Mouse (Mus musculus) small intestine, adult 2 months (tissue): Measurements from ENCODE around the gene Fdxacb1.

ENCODE experiments used
- CTCF ChIP-seq: fragments of 200-500 bp; IDR thresholded peaks from 2 replicates; pipeline ENCODE4 v1.5.1; 2012; ENCODE audit warnings: low read depth, mild to moderate bottlenecking, control low read depth, inconsistent platforms, low read length, moderate library complexity, mixed read lengths; ENCODE audit not compliant: insufficient replicate concordance, insufficient read length; ENCODE audit errors: extremely low read depth
- POLR2A ChIP-seq: fragments of 200-500 bp; IDR thresholded peaks from 2 replicates; pipeline ENCODE4 v1.6.1; 2012; ENCODE audit warnings: low read depth, mild to moderate bottlenecking, control low read depth, inconsistent platforms, low read length, moderate library complexity

DNA sequence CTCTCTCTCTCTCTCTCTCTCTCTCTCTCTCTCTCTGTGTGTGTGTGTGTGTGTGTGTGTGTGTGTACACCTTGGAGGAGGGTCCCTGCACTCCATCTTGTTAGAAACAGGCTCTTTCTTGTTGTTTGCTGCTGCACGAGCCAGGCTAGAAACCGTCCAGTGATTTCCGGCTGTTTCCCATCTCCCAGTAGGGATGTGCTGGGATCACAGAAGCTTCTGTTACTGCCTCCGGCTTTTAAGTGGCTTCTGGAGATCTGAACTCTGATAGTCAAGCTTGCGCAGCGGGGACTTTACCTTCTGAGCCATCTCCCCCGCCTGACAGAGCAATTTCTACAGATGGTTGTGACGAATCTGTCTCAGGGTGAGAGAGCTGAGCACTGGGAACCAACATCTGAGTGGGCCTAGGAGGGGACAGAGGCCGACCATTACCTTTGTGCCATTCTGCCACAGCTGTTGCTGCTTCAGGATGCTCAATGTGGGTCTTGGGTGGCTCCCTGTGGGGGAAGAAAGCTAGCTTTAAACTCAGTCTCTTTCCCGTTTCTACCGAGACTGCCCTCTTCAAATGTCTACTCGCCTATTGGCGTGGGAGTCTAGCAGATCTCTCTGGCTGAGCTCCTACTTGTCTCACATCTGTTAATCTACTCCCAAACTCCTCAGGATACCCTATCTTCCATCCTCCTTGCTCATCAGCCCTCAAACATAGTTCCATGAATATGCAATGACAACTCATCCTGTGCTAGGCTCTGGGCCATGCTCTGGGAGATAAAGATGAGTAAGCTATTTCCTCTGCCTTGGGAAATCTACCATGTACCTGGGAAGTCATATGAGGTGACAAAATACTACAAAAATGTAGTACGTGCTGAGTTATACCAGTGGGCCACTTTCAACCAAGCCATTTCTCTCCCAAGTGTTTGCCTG, 26.9 kb upstream of the Fdxacb1 start:
- TF ChIP-seq POLR2A, result no peak
- no peak for TF ChIP-seq CTCF
